Mouse (Mus musculus) right cerebral cortex, postnatal 36 days (tissue): ENCODE measurements around the gene Lgmn.

Experiments
- DNase-seq, 2 experiments: peaks; one replicate each; pipeline ENCODE4 v3.0.0; 2022; ENCODE audit warnings: low spot score in 2 of 2, mixed read lengths in 1 of 2

Lgmn gene

GRCm38 (mm10) chr12:102434107-102434506 is 5.5 kb downstream of the Lgmn start:
- no peak for DNase-seq

- DNase-seq: no peak
These were observed 7.4 kb downstream of the Lgmn start for GRCm38 (mm10) chr12:102432238-102432637.

GRCm38 (mm10) chr12:102430228-102430627 is 9.4 kb downstream of the Lgmn start:
- no peak for DNase-seq

- DNase-seq: no peak
These were observed 10.0 kb downstream of the Lgmn start for GRCm38 (mm10) chr12:102429656-102430055.

- no peak for DNase-seq
These were observed 13.3 kb downstream of the Lgmn start for GRCm38 (mm10) chr12:102426285-102426684.

- DNase-seq: no peak
These were observed 14.5 kb downstream of the Lgmn start for GRCm38 (mm10) chr12:102425048-102425578.

GRCm38 (mm10) chr12:102424456-102424855 is 15.2 kb downstream of the Lgmn start:
- DNase-seq: no peak

- DNase-seq: no peak
These were observed 16.0 kb downstream of the Lgmn start for GRCm38 (mm10) chr12:102423625-102424024.

GRCm38 (mm10) chr12:102422623-102423320 is 16.8 kb downstream of the Lgmn start:
- DNase-seq: no peak

GRCm38 (mm10) chr12:102422065-102422464 is 17.5 kb downstream of the Lgmn start:
- DNase-seq: peak in 1 of 2 experiments; percentile 34

- DNase-seq: no peak
These were observed 19.3 kb downstream of the Lgmn start for GRCm38 (mm10) chr12:102420168-102420890.

- DNase-seq: no peak
These were observed 20.1 kb downstream of the Lgmn start for GRCm38 (mm10) chr12:102419544-102419943.

- DNase-seq: no peak
These were observed 21.9 kb downstream of the Lgmn start for GRCm38 (mm10) chr12:102417701-102418100.

GRCm38 (mm10) chr12:102416955-102417510 is 22.6 kb downstream of the Lgmn start:
- no peak for DNase-seq

- DNase-seq: peak in 1 of 2 experiments; percentile 50
These were observed 23.2 kb downstream of the Lgmn start for GRCm38 (mm10) chr12:102416391-102416837.

- DNase-seq: no peak
These were observed 24.9 kb downstream of the Lgmn start for GRCm38 (mm10) chr12:102414686-102415085.

- no peak for DNase-seq
These were observed 26.4 kb downstream of the Lgmn start for GRCm38 (mm10) chr12:102413171-102413570.

- no peak for DNase-seq
These were observed 41.0 kb downstream of the Lgmn start for GRCm38 (mm10) chr12:102398588-102398987.

- no peak for DNase-seq
These were observed 43.3 kb downstream of the Lgmn start for GRCm38 (mm10) chr12:102395998-102396991.

GRCm38 (mm10) chr12:102395537-102395936 is 44.1 kb downstream of the Lgmn start:
- no peak for DNase-seq

GRCm38 (mm10) chr12:102394496-102394895 is 45.1 kb downstream of the Lgmn start:
- DNase-seq: no peak
